Mouse (Mus musculus): ENCODE results near the gene Pcp4l1. TPM values are rescaled to one million over a fixed set of nuclear protein-coding genes. Genes with fewer than 3 reads are reported as not detected.
A peak's percentile ranks its signal among the peaks of the same experiment; 100 is the strongest.

Gene Pcp4l1
- polyA plus RNA-seq, 1 experiment from 2014 or later: 29.9 TPM

DNA sequence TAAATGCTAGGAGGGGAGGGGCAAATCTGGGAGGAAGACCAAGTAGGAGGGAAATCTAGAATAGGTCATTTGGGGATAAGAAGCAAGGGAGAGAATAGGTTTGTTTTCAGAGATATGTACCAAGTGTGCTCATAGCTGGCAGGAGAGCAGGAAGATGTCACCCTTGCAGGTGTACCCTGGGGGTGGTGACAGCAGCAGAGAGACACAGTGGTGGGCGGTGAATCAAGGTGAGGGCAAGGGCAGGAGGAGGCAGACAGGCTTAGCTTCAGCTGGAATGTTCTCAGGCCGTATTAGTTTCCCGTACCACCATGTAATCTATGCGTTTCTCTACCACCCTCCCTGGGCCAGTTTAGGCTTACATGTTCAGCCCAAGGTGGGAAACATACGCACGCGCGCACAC, 23.3 kb downstream of the Pcp4l1 start:
- no peak for TF ChIP-seq CTCF (IDR thresholded peaks at IDR 0.05; ENCODE audit: low read depth)
- Histone ChIP-seq H3K36me3 (ENCODE audit: control insufficient read depth, insufficient read depth) (no peaks in the 10 kb centered on the region), H3K9me3 (ENCODE audit: control insufficient read depth) (no peaks in the 10 kb centered on the region), H3K27ac (ENCODE audit: low read depth, low read length) (no peak overlapping the region), H3K4me3 (ENCODE audit: low read depth, low read length) (no peak overlapping the region), H3K4me2 (replicated peaks; ENCODE audit: low read depth) (no peak overlapping the region), H3K9ac (ENCODE audit: low read depth, low read length) (no peak overlapping the region), H3K4me1 (replicated peaks; ENCODE audit: control insufficient read depth, insufficient read depth, low read length) (peaks cover 3% of the 10 kb centered on the region; the same call in 1 of the 2 replicates), H3K27me3 (replicated peaks; ENCODE audit: control insufficient read depth, insufficient read depth, low read length) (no peaks in the 10 kb centered on the region)
- WGBS: 96% methylated on average over 8 of the region's 8 CpGs
- ATAC-seq: no peak

DNA sequence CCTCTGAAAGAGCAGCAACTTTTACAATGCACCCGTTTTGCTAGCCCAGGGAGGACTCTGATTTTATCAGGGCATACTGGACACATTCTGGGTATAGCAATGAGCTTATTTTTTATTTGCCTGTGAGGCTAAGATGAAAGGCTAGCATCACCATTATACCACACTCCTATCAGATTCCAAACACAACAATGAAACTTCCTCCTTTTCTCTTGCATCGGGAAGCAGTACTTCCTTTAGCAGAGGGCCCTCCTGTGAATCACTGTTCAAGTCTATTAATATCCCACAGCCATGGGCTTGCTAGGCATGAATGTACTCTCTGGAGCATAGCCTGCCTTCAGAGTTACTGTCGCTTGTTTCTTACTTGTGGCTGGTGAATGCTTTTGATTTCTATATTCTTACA, 24.9 kb downstream of the Pcp4l1 start:
- Histone ChIP-seq H3K4me2 (replicated peaks; ENCODE audit: low read depth) (no peak overlapping the region), H3K27me3 (replicated peaks; ENCODE audit: control insufficient read depth, insufficient read depth, low read length) (no peaks in the 10 kb centered on the region), H3K36me3 (ENCODE audit: control insufficient read depth, insufficient read depth) (no peaks in the 10 kb centered on the region), H3K4me3 (ENCODE audit: low read depth, low read length) (no peak overlapping the region), H3K9me3 (ENCODE audit: control insufficient read depth) (no peaks in the 10 kb centered on the region), H3K4me1 (replicated peaks; ENCODE audit: control insufficient read depth, insufficient read depth, low read length) (peaks cover 3% of the 10 kb centered on the region; the same call in 1 of the 2 replicates), H3K9ac (ENCODE audit: low read depth, low read length) (no peak overlapping the region), H3K27ac (ENCODE audit: low read depth, low read length) (no peak overlapping the region)
- 38% methylated on average over 3 of the region's 3 CpGs for WGBS
- peak; percentile 31; the same call in 1 of the 2 replicates for ATAC-seq
- TF ChIP-seq CTCF (IDR thresholded peaks at IDR 0.05; ENCODE audit: low read depth): no peak

DNA sequence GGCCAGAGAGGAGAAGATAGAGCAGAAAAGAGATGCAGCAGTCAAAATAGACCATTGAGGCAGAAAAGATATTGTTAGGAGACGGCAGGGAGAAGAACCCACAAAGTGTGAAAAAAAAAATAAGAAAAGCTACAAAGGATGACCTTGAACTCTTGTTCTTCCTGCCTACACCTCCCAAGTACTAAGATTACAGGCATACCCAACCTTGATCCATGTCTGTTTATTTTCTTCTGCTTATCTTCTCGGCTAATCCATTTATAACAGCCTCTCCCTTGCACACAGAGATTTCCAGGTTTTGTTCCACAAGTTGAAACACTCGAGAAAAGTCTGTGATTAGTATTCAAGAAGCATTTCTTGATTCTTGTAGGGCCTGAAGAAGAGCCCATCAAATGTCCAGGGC, 26.2 kb downstream of the Pcp4l1 start:
- no peak for TF ChIP-seq CTCF (IDR thresholded peaks at IDR 0.05; ENCODE audit: low read depth)
- no peak overlapping the region for H3K27ac ChIP-seq (ENCODE audit: low read depth, low read length)
- peaks cover 3% of the 10 kb centered on the region; the same call in 1 of the 2 replicates for H3K4me1 ChIP-seq (replicated peaks; ENCODE audit: control insufficient read depth, insufficient read depth, low read length)
- no peaks in the 10 kb centered on the region for H3K27me3 ChIP-seq (replicated peaks; ENCODE audit: control insufficient read depth, insufficient read depth, low read length)
- H3K9ac ChIP-seq (ENCODE audit: low read depth, low read length): no peak overlapping the region
- H3K4me3 ChIP-seq (ENCODE audit: low read depth, low read length): no peak overlapping the region
- ATAC-seq: no peak
- H3K9me3 ChIP-seq (ENCODE audit: control insufficient read depth): no peaks in the 10 kb centered on the region
- H3K4me2 ChIP-seq (replicated peaks; ENCODE audit: low read depth): no peak overlapping the region
- WGBS: 16% methylated on average over 3 of the region's 3 CpGs
- H3K36me3 ChIP-seq (ENCODE audit: control insufficient read depth, insufficient read depth): no peaks in the 10 kb centered on the region

DNA sequence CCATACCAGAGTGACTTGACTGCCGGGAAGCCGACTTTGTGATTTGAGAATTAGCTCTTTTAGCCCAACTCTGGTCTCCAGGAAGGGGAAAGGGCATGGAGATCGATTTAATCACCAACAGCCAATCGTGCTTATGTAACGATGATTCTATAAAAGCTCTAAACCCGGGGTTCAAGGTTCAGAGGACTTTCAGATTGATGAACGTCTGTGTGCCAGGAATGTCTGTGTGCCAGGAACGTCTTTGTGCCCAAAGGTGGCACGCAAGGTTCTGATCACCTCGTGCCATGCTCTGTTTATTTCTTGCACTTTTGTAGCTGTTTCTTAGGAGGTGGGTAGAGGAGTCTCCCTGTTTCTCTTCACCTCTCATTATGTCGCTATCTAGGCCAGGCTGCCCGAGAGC, 27.2 kb downstream of the Pcp4l1 start:
- no peak overlapping the region for H3K27ac ChIP-seq (ENCODE audit: low read depth, low read length)
- H3K4me2 ChIP-seq (replicated peaks; ENCODE audit: low read depth): no peak overlapping the region
- no peaks in the 10 kb centered on the region for H3K27me3 ChIP-seq (replicated peaks; ENCODE audit: control insufficient read depth, insufficient read depth, low read length)
- H3K4me3 ChIP-seq (ENCODE audit: low read depth, low read length): no peak overlapping the region
- no peak overlapping the region for H3K9ac ChIP-seq (ENCODE audit: low read depth, low read length)
- H3K4me1 ChIP-seq (replicated peaks; ENCODE audit: control insufficient read depth, insufficient read depth, low read length): peaks cover 3% of the 10 kb centered on the region; the same call in 1 of the 2 replicates
- ATAC-seq: no peak
- no peaks in the 10 kb centered on the region for H3K9me3 ChIP-seq (ENCODE audit: control insufficient read depth)
- H3K36me3 ChIP-seq (ENCODE audit: control insufficient read depth, insufficient read depth): no peaks in the 10 kb centered on the region
- no peak for TF ChIP-seq CTCF (IDR thresholded peaks at IDR 0.05; ENCODE audit: low read depth)
- 77% methylated on average over 12 of the region's 12 CpGs for WGBS

DNA sequence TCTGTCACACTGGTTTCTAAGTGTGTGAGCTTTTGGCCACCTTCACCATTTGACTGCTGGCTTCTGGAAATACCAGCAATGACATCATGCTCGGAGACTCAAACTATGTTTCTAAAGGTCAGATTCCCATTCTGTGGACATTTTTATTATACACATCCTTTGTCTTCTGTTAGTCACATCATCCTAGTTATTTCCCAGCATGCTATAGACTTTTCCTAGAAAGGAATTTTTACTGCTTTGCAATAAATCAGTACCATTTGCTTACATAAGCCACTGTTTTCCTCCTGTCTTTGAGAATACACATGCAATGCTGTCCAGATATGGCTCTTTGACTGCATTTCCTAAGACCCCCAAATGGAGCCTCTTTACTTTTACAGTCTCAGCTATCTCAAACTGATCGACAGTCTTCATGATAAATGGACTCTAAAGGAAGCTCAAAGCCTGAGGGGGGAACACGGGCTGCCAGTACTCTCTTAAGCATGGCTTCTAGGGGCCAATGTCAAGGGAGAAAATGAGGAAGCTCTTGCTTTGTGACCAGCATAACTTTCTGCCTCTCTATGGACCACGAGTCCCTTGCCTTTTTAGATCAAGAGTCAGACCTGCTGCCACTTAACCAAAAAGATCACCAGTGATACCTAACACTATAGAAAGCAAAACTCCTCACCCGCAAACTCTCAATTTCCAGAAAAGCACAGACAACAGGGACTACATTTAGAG, 30.3 kb downstream of the Pcp4l1 start:
- Histone ChIP-seq H3K4me1 (replicated peaks; ENCODE audit: control insufficient read depth, insufficient read depth, low read length) (0 out of 2 replicates have a peak, but pooled peaks cover 3% of the 10 kb centered on the region), H3K27ac (ENCODE audit: low read depth, low read length) (no peak overlapping the region), H3K27me3 (replicated peaks; ENCODE audit: control insufficient read depth, insufficient read depth, low read length) (no peaks in the 10 kb centered on the region), H3K4me3 (ENCODE audit: low read depth, low read length) (no peak overlapping the region), H3K9ac (ENCODE audit: low read depth, low read length) (no peak overlapping the region), H3K9me3 (ENCODE audit: control insufficient read depth) (no peaks in the 10 kb centered on the region), H3K4me2 (replicated peaks; ENCODE audit: low read depth) (no peak overlapping the region), H3K36me3 (ENCODE audit: control insufficient read depth, insufficient read depth) (no peaks in the 10 kb centered on the region)
- no peak for TF ChIP-seq CTCF (IDR thresholded peaks at IDR 0.05; ENCODE audit: low read depth)
- 40% methylated on average over 5 of the region's 5 CpGs for WGBS
- peak; percentile 60 for ATAC-seq

DNA sequence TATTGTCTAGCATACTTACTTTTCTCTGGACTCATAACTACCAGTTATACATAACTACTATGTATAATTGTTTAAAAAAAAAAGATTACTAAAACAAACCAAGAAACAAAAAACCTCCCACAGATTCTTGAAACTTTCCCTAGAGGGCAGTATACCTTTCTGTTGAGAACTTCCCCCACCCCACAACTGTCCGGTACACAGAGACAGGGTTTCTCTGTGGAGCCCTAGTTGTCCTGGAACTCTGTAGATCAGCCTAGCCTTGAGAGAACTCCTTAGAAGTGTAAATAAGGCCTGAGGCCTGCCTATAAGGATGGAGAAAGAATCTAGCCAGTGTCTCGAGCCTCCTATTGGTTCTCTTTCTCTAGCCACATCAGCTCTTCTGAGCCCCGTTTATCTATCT, 31.8 kb downstream of the Pcp4l1 start:
- Histone ChIP-seq H3K27me3 (replicated peaks; ENCODE audit: control insufficient read depth, insufficient read depth, low read length) (no peaks in the 10 kb centered on the region), H3K4me3 (ENCODE audit: low read depth, low read length) (no peak overlapping the region), H3K9ac (ENCODE audit: low read depth, low read length) (no peak overlapping the region), H3K9me3 (ENCODE audit: control insufficient read depth) (no peaks in the 10 kb centered on the region), H3K4me1 (replicated peaks; ENCODE audit: control insufficient read depth, insufficient read depth, low read length) (no peaks in the 10 kb centered on the region), H3K27ac (ENCODE audit: low read depth, low read length) (no peak overlapping the region), H3K4me2 (replicated peaks; ENCODE audit: low read depth) (no peak overlapping the region), H3K36me3 (ENCODE audit: control insufficient read depth, insufficient read depth) (no peaks in the 10 kb centered on the region)
- 48% methylated on average over 3 of the region's 3 CpGs for whole genome bisulfite sequencing
- no peak for ATAC-seq
- TF ChIP-seq CTCF (IDR thresholded peaks at IDR 0.05; ENCODE audit: low read depth): peak; percentile 67
